Mouse (Mus musculus): ENCODE measurements at regions not wholly inside any gene's neighbourhood (a gene's known extent, or its start where the extent isn't known, plus 50 kb on each side); places are given as distances from the start of the nearest gene placed in this dataset.

- DNase-seq (ENCODE audit: low spot score) = no peak
Observed at GRCm38 (mm10) chr8:31746855-31747254, 1681.7 kb upstream of the 5930422O12Rik start.

- DNase-seq (ENCODE audit: low spot score) = no peak
Observed at GRCm38 (mm10) chr8:31749974-31750373, 1678.5 kb upstream of the 5930422O12Rik start.

- no peak for DNase-seq (ENCODE audit: low spot score)
Observed at GRCm38 (mm10) chr8:31750482-31751126, 1677.9 kb upstream of the 5930422O12Rik start.

GRCm38 (mm10) chr8:31755737-31756136 is 1672.8 kb upstream of the 5930422O12Rik start:
- DNase-seq (ENCODE audit: low spot score) = no peak

- DNase-seq (ENCODE audit: low spot score) = no peak
Observed at GRCm38 (mm10) chr8:31762091-31762490, 1666.4 kb upstream of the 5930422O12Rik start.

Data from lung, postnatal 25 days (tissue).